Mouse (Mus musculus) CH12.LX (cell line): ENCODE measurements around the gene Ncor2. TPM values are rescaled to one million over a fixed set of nuclear protein-coding genes. Genes with fewer than 3 reads are reported as not detected.

Source experiments
- DNase-seq: peaks from one replicate; pipeline ENCODE4 v3.0.0-alpha.2; 2013; ENCODE audit errors: extremely low read depth
- H3K27ac ChIP-seq: 2 replicates; pipeline ENCODE4 v1.5.1; 2012; ENCODE audit warnings: low read depth, mild to moderate bottlenecking, control low read depth, moderate library complexity; ENCODE audit not compliant: insufficient read depth
- H3K27me3 ChIP-seq: replicated peaks from 2 replicates; pipeline ENCODE3; 2012; ENCODE audit warnings: inconsistent platforms
- H3K36me3 ChIP-seq, 2 experiments: replicated peaks in 1 of 2; 2 replicates each; pipeline versions ENCODE3 to v1.6.1; 2012; ENCODE audit warnings: inconsistent platforms in 1 of 2, low read length in 1 of 2, mild to moderate bottlenecking in 1 of 2, mixed read lengths in 1 of 2, moderate library complexity in 1 of 2; ENCODE audit not compliant: control insufficient read depth in 1 of 2, insufficient read depth in 1 of 2
- H3K4me1 ChIP-seq, 2 experiments: 2 replicates each; pipeline ENCODE4 v1.6.1; 2012; ENCODE audit warnings: inconsistent platforms in 1 of 2, moderate library complexity in 1 of 2; ENCODE audit not compliant: insufficient read depth in 2 of 2, control insufficient read depth in 1 of 2
- H3K4me2 ChIP-seq: 2 replicates; pipeline ENCODE4 v1.6.1; 2012; ENCODE audit warnings: low read depth, mild to moderate bottlenecking, control low read depth; ENCODE audit not compliant: poor library complexity, insufficient read depth, severe bottlenecking
- H3K4me3 ChIP-seq, 3 experiments: fragments of 150-350 bp in 1 of 3; sonication (generic) in 1 of 3; replicated peaks in 1 of 3; 2 replicates each; pipeline versions ENCODE3 to v1.5.1; 2011 to 2012; ENCODE audit warnings: low read depth in 2 of 3, low read length in 2 of 3, mild to moderate bottlenecking in 2 of 3, moderate library complexity in 2 of 3, control low read depth in 1 of 3, improper control_type of control experiment in 1 of 3, inconsistent platforms in 1 of 3, mixed read lengths in 1 of 3; ENCODE audit not compliant: poor library complexity in 1 of 3
- H3K79me2 ChIP-seq: replicated peaks from 2 replicates; pipeline ENCODE4 v1.6.1; 2012; ENCODE audit warnings: mild to moderate bottlenecking, moderate library complexity; ENCODE audit not compliant: control insufficient read depth, poor library complexity, insufficient read depth, severe bottlenecking; ENCODE audit errors: extremely low read depth
- H3K9ac ChIP-seq: 2 replicates; pipeline ENCODE4 v1.6.1; 2012; ENCODE audit warnings: low read depth, mild to moderate bottlenecking, control low read depth, moderate library complexity; ENCODE audit not compliant: insufficient read depth
- H3K9me3 ChIP-seq: replicated peaks from 2 replicates; pipeline ENCODE3; 2012; ENCODE audit warnings: low read length, inconsistent platforms, mixed read lengths
- CHD1 ChIP-seq: IDR thresholded peaks from 2 replicates; pipeline ENCODE4 v1.6.1; 2012; ENCODE audit warnings: low read depth, low read length, improper control_type of control experiment, inconsistent platforms
- CTCF ChIP-seq, 2 experiments: IDR thresholded peaks in 1 of 2; conservative IDR thresholded peaks in 1 of 2; 2 replicates each; pipeline ENCODE4 v1.5.1; 2011 to 2012; ENCODE audit warnings: low read depth in 2 of 2, low read length in 2 of 2, improper control_type of control experiment in 1 of 2, inconsistent platforms in 1 of 2, mild to moderate bottlenecking in 1 of 2, moderate library complexity in 1 of 2
- E2F4 ChIP-seq: IDR thresholded peaks from 2 replicates; pipeline ENCODE4 v1.6.1; 2011; ENCODE audit warnings: low read depth, low read length, improper control_type of control experiment; ENCODE audit not compliant: insufficient replicate concordance
- ELF1 ChIP-seq: IDR thresholded peaks from 2 replicates; pipeline ENCODE4 v1.6.1; 2014; ENCODE audit warnings: low read depth, mild to moderate bottlenecking, inconsistent platforms, low read length, improper control_type of control experiment
- EP300 ChIP-seq: IDR thresholded peaks from 2 replicates; pipeline ENCODE4 v1.6.1; 2011; ENCODE audit warnings: low read length, improper control_type of control experiment
- JUND ChIP-seq: conservative IDR thresholded peaks from 2 replicates; pipeline ENCODE4 v1.6.1; 2011; ENCODE audit warnings: low read depth, low read length, improper control_type of control experiment
- KAT2A ChIP-seq: IDR thresholded peaks from 2 replicates; pipeline ENCODE4 v1.6.1; 2012; ENCODE audit warnings: low read length, improper control_type of control experiment, inconsistent platforms; ENCODE audit not compliant: insufficient replicate concordance
- MAX ChIP-seq: IDR thresholded peaks from 2 replicates; pipeline ENCODE4 v1.6.1; 2011; ENCODE audit warnings: low read length, improper control_type of control experiment
- MAZ ChIP-seq: IDR thresholded peaks from 2 replicates; pipeline ENCODE4 v1.6.1; 2012; ENCODE audit warnings: low read depth, mild to moderate bottlenecking, inconsistent platforms, low read length, improper control_type of control experiment, moderate library complexity
- MEF2A ChIP-seq: IDR thresholded peaks from 2 replicates; pipeline ENCODE4 v1.6.1; 2014; ENCODE audit warnings: low read depth, mild to moderate bottlenecking, inconsistent platforms, low read length, improper control_type of control experiment, borderline replicate concordance
- MYC ChIP-seq: IDR thresholded peaks from 2 replicates; pipeline ENCODE4 v1.6.1; 2011; ENCODE audit warnings: low read depth, mild to moderate bottlenecking, improper control_type of control experiment, low read length
- NELFE ChIP-seq: IDR thresholded peaks from 2 replicates; pipeline ENCODE4 v1.6.1; 2011; ENCODE audit warnings: low read depth, low read length, improper control_type of control experiment
- NRF1 ChIP-seq: IDR thresholded peaks from 2 replicates; pipeline ENCODE4 v1.6.1; 2014; ENCODE audit warnings: low read depth, mild to moderate bottlenecking, inconsistent platforms, low read length, improper control_type of control experiment, moderate library complexity
- TBP ChIP-seq: conservative IDR thresholded peaks from 2 replicates; pipeline ENCODE4 v1.6.1; 2011; ENCODE audit warnings: low read depth, low read length, improper control_type of control experiment
- UBTF ChIP-seq: IDR thresholded peaks from 2 replicates; pipeline ENCODE4 v1.6.1; 2012; ENCODE audit warnings: low read depth, mild to moderate bottlenecking, inconsistent platforms, low read length, improper control_type of control experiment, moderate library complexity
- ZKSCAN1 ChIP-seq: IDR thresholded peaks from 2 replicates; pipeline ENCODE4 v1.6.1; 2012; ENCODE audit warnings: low read depth, inconsistent platforms, low read length, improper control_type of control experiment, borderline replicate concordance
- dilution Hi-C: fragments of 300-500 bp; cut with MboI; formaldehyde crosslinking; loops from 2 replicates; pipeline ENCODE4 v1.14.3; 2020; ENCODE audit warnings: low sequenced_read_pairs; ENCODE audit not compliant: extremely low pct_unique_long_range_greater_than_20kb, extremely low pct_ligation_motif_present
- in situ Hi-C: fragments of 300-500 bp; cut with MboI; formaldehyde crosslinking; loops from 3 replicates; pipeline ENCODE4 v1.14.3; 2019; ENCODE audit warnings: low sequenced_read_pairs, low pct_ligation_motif_present, low pct_unique_long_range_greater_than_20kb, mixed read lengths
- polyA plus RNA-seq: library from polyadenylated mRNA; unstranded; fragments of >175 nt; gene quantifications from 2 replicates; pipeline ENCODE4 v1.2.1, GENCODE M21; 2012; ENCODE audit warnings: low read depth; ENCODE audit not compliant: insufficient read length
- total RNA-seq, 2 experiments: library from RNA; depleted of rRNA; stranded (reverse); fragments of 300-350 nt in 1 of 2; fragments of >200 nt in 1 of 2; gene quantifications; 2 replicates each; pipeline ENCODE4 v1.2.3; 2012 to 2014

Ncor2 gene
- total and polyA plus RNA-seq, 3 experiments, result 3.9 to 44.7 (median 10.8) TPM

- peaks cover 6% of the 10 kb centered on the region for H3K9me3 ChIP-seq
- in situ Hi-C loops, result no loop called here
- H3K4me2 ChIP-seq, result no peak overlapping the region
- H3K4me3 ChIP-seq, result no peak overlapping the region
- no peak for DNase-seq
- H3K27me3 ChIP-seq, result peaks cover 44% of the 10 kb centered on the region
- no peak overlapping the region for H3K9ac ChIP-seq
- no peak overlapping the region for H3K27ac ChIP-seq
- H3K36me3 ChIP-seq, result no peaks in the 10 kb centered on the region
- TF ChIP-seq ZKSCAN1 (no peak), TBP (no peak), JUND (no peak), CHD1 (no peak)
- no peaks in the 10 kb centered on the region for H3K79me2 ChIP-seq
- dilution Hi-C loops, result no loop called here
- H3K4me1 ChIP-seq, result no peaks in the 10 kb centered on the region
Measured at GRCm38 (mm10) chr5:125221868-125222267, 42.8 kb upstream of the Ncor2 start.

GRCm38 (mm10) chr5:125217426-125218170 lies 38.6 kb upstream of the Ncor2 start:
- Histone ChIP-seq H3K9me3 (peaks cover 9% of the 10 kb centered on the region), H3K27ac (no peak overlapping the region), H3K4me1 (no peaks in the 10 kb centered on the region; a peak in 1 of 4 replicates), H3K79me2 (no peaks in the 10 kb centered on the region), H3K27me3 (peaks cover 47% of the 10 kb centered on the region), H3K4me2 (no peak overlapping the region), H3K9ac (no peak overlapping the region), H3K4me3 (no peak overlapping the region), H3K36me3 (no peaks in the 10 kb centered on the region)
- no peak for TF ChIP-seq ZKSCAN1
- no peak for TF ChIP-seq UBTF
- TF ChIP-seq MEF2A, result no peak
- no peak for TF ChIP-seq JUND
- TF ChIP-seq EP300, result no peak
- TF ChIP-seq MYC, result no peak
- DNase-seq, result no peak
- in situ Hi-C loops (no loop called here), dilution Hi-C loops (no loop called here)

DNA sequence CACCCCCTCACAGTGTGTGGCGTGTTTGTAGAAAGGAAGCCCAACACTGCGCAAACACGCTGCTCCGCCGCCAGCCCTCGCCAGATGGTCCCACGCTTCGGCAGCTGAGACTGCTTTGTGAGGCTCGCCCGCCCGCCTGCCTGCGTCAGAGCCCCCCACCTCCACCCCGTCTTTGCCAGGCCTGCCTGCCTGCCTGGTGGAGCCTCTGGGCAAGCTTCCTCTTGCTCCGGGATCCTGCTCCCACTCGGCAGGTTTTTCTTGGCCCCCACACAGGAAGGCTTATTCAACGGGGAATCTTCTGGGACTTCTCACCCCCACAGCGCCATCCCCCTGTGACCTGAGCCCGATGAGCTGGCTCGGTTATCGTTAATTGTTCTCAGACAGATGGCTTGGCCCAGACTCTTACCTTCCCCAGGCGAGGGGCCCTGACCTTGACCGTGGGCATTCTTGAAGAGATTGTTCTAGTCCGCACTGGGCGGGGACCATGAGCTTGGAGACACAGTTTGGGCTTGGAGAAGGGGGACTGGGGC lies 37.0 kb upstream of the Ncor2 start:
- Histone ChIP-seq H3K79me2 (no peaks in the 10 kb centered on the region), H3K4me1 (no peaks in the 10 kb centered on the region; a peak in 1 of 4 replicates), H3K27ac (no peak overlapping the region), H3K9ac (no peak overlapping the region), H3K27me3 (peaks cover 39% of the 10 kb centered on the region), H3K9me3 (peaks cover 9% of the 10 kb centered on the region), H3K4me2 (no peak overlapping the region), H3K36me3 (no peaks in the 10 kb centered on the region), H3K4me3 (no peak overlapping the region)
- DNase-seq, result no peak
- no peak for TF ChIP-seq NRF1
- TF ChIP-seq MAZ, result no peak
- TF ChIP-seq MYC, result no peak
- no peak for TF ChIP-seq MAX
- TF ChIP-seq CTCF (conservative IDR thresholded peaks at IDR 0.05 in 1 of 2, IDR thresholded peaks at IDR 0.05 in 1 of 2; ENCODE audit: low read depth in 2 of 2, low read length in 2 of 2), result no peak
- no peak for TF ChIP-seq KAT2A
- no peak for TF ChIP-seq ELF1
- no peak for TF ChIP-seq E2F4
- no peak for TF ChIP-seq NELFE
- TF ChIP-seq MEF2A, result no peak
- dilution Hi-C loops, result no loop called here
- in situ Hi-C loops, result no loop called here
